In genomic region chr6:82653169-82653525, GRCm38 (mm10) we compare ENCODE assay signal across 8 mouse cellular contexts. TPM values are rescaled to one million over a fixed set of nuclear protein-coding genes. Genes with fewer than 3 reads are reported as not detected.
A peak's percentile ranks its signal among the peaks of the same experiment; 100 is the strongest.
DNase-seq lines count a peak whose midpoint lies in the region; ATAC-seq and TF ChIP-seq lines count a peak whose summit lies in the region.

No protein-coding gene starts in this region.

- H3K9ac ChIP-seq in kidney, postnatal 0 days (ENCODE audit: low read depth, low read length): peak overlapping the region; percentile 74
- peak overlapping the region; percentile 80 for H3K9ac ChIP-seq in embryonic facial prominence, embryonic 11.5 days (replicated peaks; ENCODE audit: low read length)
- peak overlapping the region; percentile 74 for H3K9ac ChIP-seq in hindbrain, postnatal 0 days (replicated peaks; ENCODE audit: low read length)
- peak overlapping the region; percentile 87 for H3K9ac ChIP-seq in midbrain, embryonic 16.5 days (ENCODE audit: low read depth, low read length)

- H3K4me2 ChIP-seq in kidney, postnatal 0 days (ENCODE audit: low read length): peak overlapping the region; percentile 55
- peak overlapping the region; percentile 74 for H3K4me2 ChIP-seq in embryonic facial prominence, embryonic 11.5 days (ENCODE audit: low read depth, low read length)
- H3K4me2 ChIP-seq in hindbrain, postnatal 0 days (ENCODE audit: low read depth, low read length): peak overlapping the region; percentile 53
- peak overlapping the region; percentile 80 for H3K4me2 ChIP-seq in midbrain, embryonic 16.5 days (ENCODE audit: low read length)

- no peak for TF ChIP-seq CTCF in kidney, postnatal 0 days (IDR thresholded peaks at IDR 0.05; ENCODE audit: low read depth)
- TF ChIP-seq CTCF in hindbrain, postnatal 0 days (IDR thresholded peaks at IDR 0.05; ENCODE audit: low read depth): no peak

- 33% methylated on average over 11 of the region's 11 CpGs for WGBS in kidney, postnatal 0 days
- 35% methylated on average over 11 of the region's 11 CpGs for WGBS in embryonic facial prominence, embryonic 11.5 days
- 35% methylated on average over 11 of the region's 11 CpGs for whole genome bisulfite sequencing in hindbrain, postnatal 0 days
- 37% methylated on average over 11 of the region's 11 CpGs for WGBS in midbrain, embryonic 16.5 days

- peak overlapping the region; percentile 59 for H3K4me3 ChIP-seq in kidney, postnatal 0 days (replicated peaks; ENCODE audit: low read depth, low read length)
- H3K4me3 ChIP-seq in embryonic facial prominence, embryonic 11.5 days (ENCODE audit: low read depth, low read length): peak overlapping the region; percentile 58
- peak overlapping the region; percentile 64 for H3K4me3 ChIP-seq in hindbrain, postnatal 0 days (ENCODE audit: low read length)
- H3K4me3 ChIP-seq in midbrain, embryonic 16.5 days (ENCODE audit: low read depth, low read length): peak overlapping the region; percentile 83

- H3K9me3 ChIP-seq in kidney, postnatal 0 days (replicated peaks; ENCODE audit: low read length): no peaks in the 10 kb centered on the region
- H3K9me3 ChIP-seq in embryonic facial prominence, embryonic 11.5 days (replicated peaks; ENCODE audit: control insufficient read depth, low read length): no peaks in the 10 kb centered on the region
- H3K9me3 ChIP-seq in hindbrain, postnatal 0 days (ENCODE audit: low read length): no peaks in the 10 kb centered on the region
- H3K9me3 ChIP-seq in midbrain, embryonic 16.5 days (replicated peaks; ENCODE audit: control insufficient read depth, low read length, poor library complexity, severe bottlenecking): no peaks in the 10 kb centered on the region

- no peak for DNase-seq in kidney, postnatal 0 days (ENCODE audit: low spot score)
- no peak for DNase-seq in kidney, adult 11 months
- no peak for DNase-seq in embryonic facial prominence, embryonic 11.5 days (ENCODE audit: low spot score)
- DNase-seq in hindbrain, postnatal 0 days (ENCODE audit: low spot score): no peak
- DNase-seq in adipocyte (ENCODE audit: low spot score): no peak
- DNase-seq in left cerebral cortex, adult 8-10 months (ENCODE audit: low spot score in 2 of 2): no peak
- no peak for DNase-seq in yolk sac, embryonic 10.5 days (ENCODE audit: low spot score)

- peak overlapping the region; percentile 95 for H3K27ac ChIP-seq in kidney, postnatal 0 days
- peak overlapping the region; percentile 47; the same call in 1 of the 2 replicates for H3K27ac ChIP-seq in embryonic facial prominence, embryonic 11.5 days (replicated peaks; ENCODE audit: low read depth, low read length)
- peak overlapping the region; percentile 89 for H3K27ac ChIP-seq in hindbrain, postnatal 0 days
- H3K27ac ChIP-seq in midbrain, embryonic 16.5 days (ENCODE audit: low read length): peak overlapping the region; percentile 92

- 0 out of 2 replicates have a peak, but pooled peaks cover 5% of the 10 kb centered on the region for H3K4me1 ChIP-seq in kidney, postnatal 0 days (replicated peaks; ENCODE audit: insufficient read depth, low read length)
- no peaks in the 10 kb centered on the region for H3K4me1 ChIP-seq in embryonic facial prominence, embryonic 11.5 days (ENCODE audit: control insufficient read depth, insufficient read depth, low read length)
- H3K4me1 ChIP-seq in hindbrain, postnatal 0 days (ENCODE audit: insufficient read depth, low read length): no peaks in the 10 kb centered on the region
- peaks cover 8% of the 10 kb centered on the region for H3K4me1 ChIP-seq in midbrain, embryonic 16.5 days (ENCODE audit: control insufficient read depth, insufficient read depth, low read length)

- H3K27me3 ChIP-seq in kidney, postnatal 0 days (ENCODE audit: insufficient read depth, low read length): no peaks in the 10 kb centered on the region
- no peaks in the 10 kb centered on the region for H3K27me3 ChIP-seq in embryonic facial prominence, embryonic 11.5 days (ENCODE audit: control insufficient read depth, insufficient read depth, low read length)
- no peaks in the 10 kb centered on the region for H3K27me3 ChIP-seq in hindbrain, postnatal 0 days (ENCODE audit: insufficient read depth, low read length)
- H3K27me3 ChIP-seq in midbrain, embryonic 16.5 days (ENCODE audit: control insufficient read depth, insufficient read depth, low read depth, low read length): no peaks in the 10 kb centered on the region

- no peaks in the 10 kb centered on the region for H3K36me3 ChIP-seq in kidney, postnatal 0 days (ENCODE audit: insufficient read depth, low read length)
- no peaks in the 10 kb centered on the region; the same call in 1 of the 2 replicates for H3K36me3 ChIP-seq in embryonic facial prominence, embryonic 11.5 days (replicated peaks; ENCODE audit: control insufficient read depth, insufficient read depth, low read depth, low read length)
- H3K36me3 ChIP-seq in hindbrain, postnatal 0 days (ENCODE audit: insufficient read depth, low read length): no peaks in the 10 kb centered on the region
- no peaks in the 10 kb centered on the region for H3K36me3 ChIP-seq in midbrain, embryonic 16.5 days (ENCODE audit: control insufficient read depth, insufficient read depth, low read length)

- ATAC-seq in kidney, postnatal 0 days (replicated peaks; ENCODE audit: low FRiP score, low read depth): no peak
- ATAC-seq in embryonic facial prominence, embryonic 11.5 days (replicated peaks; ENCODE audit: insufficient number of reproducible peaks, low FRiP score, low TSS enrichment, low read depth): no peak
- ATAC-seq in hindbrain, postnatal 0 days: no peak
- no peak for ATAC-seq in midbrain, embryonic 16.5 days

RNA-seq across cellular contexts. Expression of gene Pole4, which starts 52.0 kb away (rescaled TPM):
- polyA plus RNA-seq in kidney, postnatal 0 days (2015; fragmentation: Nextera tagmentation; extraction: Ambion mirVana): 117 and 123 TPM in 2 replicates
- 116 and 118 TPM in 2 replicates for polyA plus RNA-seq in embryonic facial prominence, embryonic 11.5 days (2014; fragmentation: Nextera tagmentation; extraction: Ambion mirVana)
- 55.7 and 68.4 TPM in 2 replicates for total RNA-seq in hindbrain, postnatal 0 days (2014; rRNA removed)
- 136 and 142 TPM in 2 replicates for polyA plus RNA-seq in hindbrain, postnatal 0 days (2015; fragmentation: Nextera tagmentation; extraction: Ambion mirVana)
- polyA plus RNA-seq in midbrain, embryonic 16.5 days (2015; fragmentation: Nextera tagmentation; extraction: Ambion mirVana): 115 and 133 TPM in 2 replicates
- 10 to 100 TPM; 28.4 to 31.3 (median 30.5) TPM for total RNA-seq in left cerebral cortex, adult 8-10 months (2022)
